Mouse (Mus musculus) urinary bladder, postnatal 14 days (tissue): ENCODE results near the gene E4f1.

Source experiments
- DNase-seq: peaks from one replicate; pipeline ENCODE4 v3.0.0; 2021; ENCODE audit warnings: low spot score

Gene E4f1

DNA sequence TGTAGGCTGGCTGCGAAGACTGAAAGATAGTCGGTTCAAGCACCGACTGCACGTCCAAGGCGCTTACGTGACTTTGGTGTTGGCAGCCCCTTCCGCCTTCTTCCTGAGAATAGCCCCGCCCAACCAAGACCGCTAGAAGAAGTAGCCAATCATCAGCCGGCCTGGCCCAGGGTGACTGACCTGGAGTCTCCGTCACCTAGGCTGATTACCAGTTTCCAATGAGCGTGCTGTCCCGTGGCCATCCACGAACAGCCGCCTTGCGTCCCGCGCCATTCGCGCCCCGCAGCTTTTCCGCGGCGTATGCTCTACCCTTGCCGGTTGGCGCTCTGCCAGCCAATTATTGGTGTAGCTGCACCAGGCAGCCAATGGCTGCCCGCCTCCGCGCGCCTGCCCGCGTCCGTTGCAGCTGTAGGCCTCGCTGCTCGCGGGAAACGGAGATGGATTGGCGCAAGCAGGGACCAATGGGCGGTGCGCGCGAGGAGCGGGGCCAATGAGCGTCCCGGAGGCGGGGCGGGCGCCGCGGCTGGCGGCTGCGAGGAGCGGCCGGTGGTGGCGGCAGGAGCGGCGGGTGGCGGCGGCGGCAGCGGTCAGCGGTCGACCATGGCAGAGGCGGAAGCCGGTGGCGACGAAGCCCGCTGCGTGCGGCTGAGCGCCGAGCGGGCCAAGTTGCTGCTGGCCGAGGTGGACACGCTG lies at the start of gene E4f1, which contains the start of gene Pgp:
Gene E4f1 (minus strand): TSS at position 404 of the 693 bp plus-strand sequence.
Gene Pgp (plus strand): TSS at position 483 of the 693 bp plus-strand sequence.
- DNase-seq = peak; percentile 99

DNA sequence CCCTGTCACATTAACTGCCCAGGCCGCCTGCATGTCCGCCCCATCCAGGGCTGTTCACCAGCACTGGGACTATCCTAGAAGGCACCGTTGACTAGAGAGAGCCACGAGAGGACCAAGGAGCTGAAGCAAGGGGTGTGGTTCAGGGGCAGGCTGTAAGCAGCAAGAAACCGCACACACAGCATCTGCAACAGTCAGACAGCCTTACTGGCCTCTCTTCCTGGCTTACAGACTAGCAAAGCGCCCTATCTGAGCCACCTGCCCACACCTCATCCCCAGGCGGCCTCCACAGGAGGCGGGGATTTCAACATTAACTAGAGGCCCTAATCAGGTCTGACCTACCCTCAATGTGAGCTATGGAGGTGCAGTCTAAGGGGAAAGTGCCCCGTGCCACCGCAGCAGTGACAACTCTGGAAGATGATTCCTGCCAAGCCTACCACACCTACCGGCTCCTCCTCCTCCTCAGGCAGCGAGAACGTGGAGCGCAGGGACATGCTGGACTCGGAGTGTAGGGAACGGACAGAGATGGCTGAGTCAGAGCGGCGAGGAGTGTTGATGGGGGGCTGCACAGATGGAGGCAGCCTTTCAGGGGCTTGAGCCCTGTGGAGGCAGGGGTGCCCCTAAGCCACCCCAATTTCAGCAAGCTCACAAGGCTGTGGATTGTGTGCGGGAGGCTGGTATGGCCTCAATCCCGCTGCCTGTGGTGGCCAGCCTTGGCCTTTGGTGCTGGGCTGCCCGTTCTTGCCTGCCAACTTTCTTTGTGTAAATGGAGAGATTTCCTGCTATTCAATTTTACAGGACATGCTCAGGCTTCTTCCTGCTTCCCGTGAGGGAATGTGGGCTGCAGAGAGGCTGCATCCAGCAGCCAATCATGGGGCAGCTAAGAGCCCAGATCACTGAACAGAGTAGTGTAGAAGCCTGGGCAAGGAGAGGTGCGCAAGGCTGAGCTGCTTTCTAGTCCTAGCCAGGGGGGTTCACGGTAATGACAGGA lies 44.5 kb upstream of the E4f1 start:
- DNase-seq = no peak

DNA sequence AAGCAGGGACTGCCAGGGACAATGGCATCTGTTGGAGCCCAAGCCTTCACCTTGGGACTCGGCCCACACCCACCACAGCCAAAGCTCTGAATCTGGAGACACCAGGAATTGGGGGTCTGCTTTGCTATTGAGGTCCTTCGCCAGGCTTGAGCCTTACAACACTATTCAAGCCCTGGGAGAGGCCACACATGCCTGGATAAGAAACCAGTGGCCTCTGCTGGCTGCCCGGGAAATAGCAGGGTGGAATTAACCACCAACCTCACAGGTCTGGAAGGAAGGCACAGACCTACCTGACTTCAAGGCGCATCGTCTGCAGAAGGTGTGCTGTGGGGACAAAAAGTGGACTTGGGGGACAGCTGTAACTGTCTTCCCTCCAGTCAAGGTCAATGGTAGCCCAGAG lies 43.5 kb upstream of the E4f1 start:
- peak; percentile 52 for DNase-seq

DNA sequence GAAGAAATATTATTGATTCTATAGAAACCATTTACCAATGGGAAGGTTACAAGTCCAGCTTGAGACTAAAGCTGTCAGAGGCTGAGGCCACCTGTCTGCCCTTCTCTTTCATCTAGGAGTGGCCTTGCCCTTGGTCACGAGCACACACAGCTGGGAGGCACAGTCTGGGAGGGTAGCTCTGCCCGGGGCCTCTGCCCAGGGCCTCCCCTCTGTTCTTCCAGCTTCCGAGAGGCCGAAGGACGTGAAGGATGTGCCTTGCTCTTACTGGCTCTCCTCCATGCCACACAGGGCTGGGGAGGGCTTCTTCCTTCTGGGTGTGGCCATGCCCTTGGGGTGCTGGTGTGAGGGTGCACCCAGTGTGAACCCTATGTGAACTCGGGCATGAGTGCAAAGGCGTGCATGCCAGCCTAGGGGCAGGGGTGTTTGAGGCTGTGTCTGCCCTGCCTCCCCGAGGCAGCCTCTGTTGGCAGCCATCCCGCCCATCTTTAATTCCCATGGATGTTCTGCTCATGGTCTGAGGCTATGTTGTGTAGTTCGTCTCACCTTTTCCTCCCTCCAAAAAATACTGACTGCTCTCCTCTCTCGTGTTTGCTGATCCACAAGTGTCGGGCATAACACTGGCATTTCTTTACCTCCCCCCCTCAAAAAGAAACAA lies 37.8 kb upstream of the E4f1 start:
- DNase-seq = no peak

DNA sequence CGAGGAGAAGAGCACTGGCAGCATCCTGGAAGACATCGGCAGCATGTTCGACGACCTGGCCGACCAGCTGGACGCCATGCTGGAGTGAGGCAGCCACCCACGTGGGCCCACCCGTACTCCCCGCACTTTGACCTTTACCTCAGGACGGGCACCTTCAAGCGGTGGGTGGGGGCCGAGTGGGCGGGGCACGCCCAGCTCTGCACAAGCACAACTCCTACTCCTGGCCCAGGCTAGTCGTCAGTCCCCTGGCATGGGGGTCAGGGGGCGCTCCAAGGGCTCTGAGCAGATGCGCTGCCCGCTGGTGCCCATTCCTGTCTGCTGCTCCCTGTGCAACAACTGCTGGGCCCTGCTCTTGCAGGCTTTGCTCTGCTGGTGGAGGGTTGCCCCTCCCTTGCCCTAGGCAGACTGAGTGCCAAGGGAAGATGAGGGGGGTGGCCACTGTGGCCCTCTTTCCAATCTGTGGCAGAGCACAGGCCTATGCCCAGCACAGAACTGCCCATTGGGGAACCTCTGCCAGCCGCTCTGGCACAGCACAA lies 37.1 kb upstream of the E4f1 start:
- DNase-seq = no peak

DNA sequence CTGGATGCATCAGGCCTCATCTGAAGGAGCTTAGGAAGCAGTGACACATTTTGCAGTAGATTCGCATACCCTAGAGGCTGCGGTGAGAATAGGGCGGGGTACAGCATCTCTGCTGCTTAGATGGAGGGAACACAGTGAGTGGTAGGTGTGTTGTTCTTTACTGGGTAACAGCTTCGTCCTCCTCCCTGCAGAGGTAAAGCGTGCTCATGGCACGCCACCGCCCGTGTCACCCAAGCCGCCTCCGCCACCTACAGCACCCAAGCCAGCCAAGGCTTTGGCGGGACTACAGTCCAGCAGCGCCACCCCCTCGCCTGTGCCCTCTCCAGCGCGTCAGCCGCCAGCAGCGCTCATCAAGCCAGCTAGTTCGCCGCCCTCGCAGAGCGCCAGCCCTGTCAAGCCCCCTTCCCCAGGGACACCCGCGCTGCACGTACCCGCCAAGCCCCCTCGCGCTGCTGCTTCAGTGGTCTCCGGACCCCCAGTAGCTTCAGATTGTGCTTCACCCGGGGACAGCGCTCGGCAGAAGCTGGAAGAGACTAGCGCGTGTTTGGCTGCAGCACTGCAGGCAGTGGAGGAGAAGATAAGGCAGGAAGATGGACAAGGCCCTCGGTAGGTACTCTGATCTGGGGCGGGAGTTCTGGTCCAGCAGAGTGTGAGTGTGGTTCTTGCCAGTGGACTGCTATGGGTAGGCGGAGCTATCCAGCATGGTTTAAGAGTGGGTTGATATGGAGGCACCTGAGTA lies 36.4 kb upstream of the E4f1 start:
- DNase-seq = no peak

DNA sequence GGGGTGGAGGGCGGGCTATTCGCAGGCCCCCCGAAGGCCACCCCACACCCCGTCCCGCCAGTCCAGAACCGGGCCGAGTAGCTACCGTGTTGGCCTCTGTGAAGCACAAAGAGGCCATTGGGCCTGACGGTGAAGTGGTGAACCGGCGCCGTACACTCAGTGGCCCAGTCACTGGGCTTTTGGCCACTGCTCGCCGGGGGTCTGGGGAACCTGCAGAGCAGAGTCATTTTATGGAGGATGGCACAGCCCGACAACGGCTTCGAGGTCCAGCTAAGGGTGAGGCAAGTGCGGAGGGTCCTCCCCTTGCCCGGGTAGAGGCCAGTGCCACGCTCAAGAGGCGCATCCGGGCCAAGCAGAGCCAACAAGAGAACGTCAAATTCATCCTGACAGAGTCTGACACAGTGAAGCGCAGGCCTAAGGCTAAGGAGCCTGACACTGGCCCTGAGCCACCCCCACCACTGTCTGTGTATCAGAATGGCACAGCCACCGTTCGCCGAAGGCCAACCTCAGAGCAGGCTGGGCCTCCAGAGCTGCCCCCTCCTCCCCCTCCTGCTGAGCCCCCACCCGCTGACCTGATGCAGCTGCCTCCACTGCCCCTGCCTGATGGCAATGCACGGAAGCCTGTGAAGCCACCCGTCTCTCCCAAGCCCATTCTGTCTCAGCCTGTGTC lies 35.3 kb upstream of the E4f1 start:
- no peak for DNase-seq

DNA sequence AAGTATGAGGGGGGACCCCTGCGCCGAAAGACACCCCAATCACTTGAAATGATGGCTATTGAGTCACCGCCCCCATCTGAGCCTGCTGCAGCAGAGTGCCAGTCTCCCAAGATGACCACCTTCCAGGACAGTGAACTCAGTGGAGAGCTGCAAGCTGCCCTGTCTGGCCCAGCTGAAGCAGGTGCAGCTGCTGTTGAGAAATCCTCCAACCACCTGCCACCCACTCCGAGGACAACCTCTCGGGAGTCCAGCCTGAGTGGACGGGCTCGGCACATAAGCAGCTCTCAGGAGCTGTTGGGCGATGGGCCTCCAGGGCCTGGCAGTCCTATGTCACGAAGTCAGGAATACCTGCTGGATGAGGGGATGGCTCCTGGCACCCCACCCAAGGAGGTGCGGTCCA lies 34.0 kb upstream of the E4f1 start:
- no peak for DNase-seq

DNA sequence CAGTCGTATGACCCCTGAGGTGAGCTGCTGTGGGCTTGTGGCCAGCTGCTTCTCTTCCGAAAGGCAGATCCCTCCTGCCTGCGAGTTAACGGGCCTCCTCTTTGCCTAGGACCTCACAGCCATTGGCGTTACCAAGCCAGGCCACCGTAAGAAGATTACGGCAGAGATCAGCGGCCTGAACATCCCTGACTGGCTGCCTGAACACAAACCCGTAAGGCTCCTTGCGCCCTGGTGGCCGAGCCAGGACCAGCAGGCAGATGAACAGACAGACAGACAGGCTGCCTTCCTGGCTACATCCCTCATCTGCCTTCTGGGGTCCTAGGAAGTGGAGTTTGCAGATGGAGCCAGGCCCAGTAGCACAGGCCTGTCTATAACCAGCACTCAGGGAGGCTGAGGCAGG lies 32.1 kb upstream of the E4f1 start:
- no peak for DNase-seq

DNA sequence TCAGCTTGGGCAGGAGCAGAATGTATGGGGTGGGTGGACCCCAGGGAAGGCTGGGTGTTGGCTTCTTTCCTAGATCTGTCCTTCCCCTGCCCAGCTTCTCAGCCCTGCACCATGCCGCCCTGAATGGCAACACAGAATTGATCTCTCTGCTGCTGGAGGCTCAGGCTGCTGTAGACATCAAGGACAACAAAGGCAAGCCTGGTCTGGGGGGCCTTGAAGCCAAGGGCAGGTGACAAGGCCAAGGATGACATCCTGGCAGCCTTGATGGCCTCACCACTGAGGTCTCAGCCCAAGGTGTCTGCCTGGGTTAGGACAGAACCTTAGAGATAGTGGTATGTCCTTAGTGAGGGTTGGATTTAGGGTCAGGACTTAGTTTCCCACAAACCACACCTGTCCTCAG lies 25.9 kb upstream of the E4f1 start:
- DNase-seq = no peak

DNA sequence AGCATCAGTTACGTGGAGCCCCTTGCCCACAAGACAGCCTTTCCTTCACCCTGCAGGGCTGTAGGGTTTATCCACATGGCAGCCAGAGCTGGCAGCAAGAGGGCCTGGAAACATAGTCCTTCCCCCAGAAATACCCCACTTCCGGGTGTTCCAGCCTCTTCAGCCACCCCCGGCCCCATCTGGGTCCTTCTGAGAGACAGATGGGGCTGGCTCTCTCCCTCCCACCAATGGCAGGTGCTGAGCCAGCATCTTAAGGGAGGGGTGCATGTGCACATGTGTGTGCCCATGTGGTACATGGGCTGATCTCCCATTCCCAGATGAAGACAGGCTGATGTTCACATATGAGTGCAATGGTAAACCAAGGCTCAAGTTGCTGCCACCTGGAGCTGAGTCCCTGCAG lies 25.3 kb upstream of the E4f1 start:
- no peak for DNase-seq

DNA sequence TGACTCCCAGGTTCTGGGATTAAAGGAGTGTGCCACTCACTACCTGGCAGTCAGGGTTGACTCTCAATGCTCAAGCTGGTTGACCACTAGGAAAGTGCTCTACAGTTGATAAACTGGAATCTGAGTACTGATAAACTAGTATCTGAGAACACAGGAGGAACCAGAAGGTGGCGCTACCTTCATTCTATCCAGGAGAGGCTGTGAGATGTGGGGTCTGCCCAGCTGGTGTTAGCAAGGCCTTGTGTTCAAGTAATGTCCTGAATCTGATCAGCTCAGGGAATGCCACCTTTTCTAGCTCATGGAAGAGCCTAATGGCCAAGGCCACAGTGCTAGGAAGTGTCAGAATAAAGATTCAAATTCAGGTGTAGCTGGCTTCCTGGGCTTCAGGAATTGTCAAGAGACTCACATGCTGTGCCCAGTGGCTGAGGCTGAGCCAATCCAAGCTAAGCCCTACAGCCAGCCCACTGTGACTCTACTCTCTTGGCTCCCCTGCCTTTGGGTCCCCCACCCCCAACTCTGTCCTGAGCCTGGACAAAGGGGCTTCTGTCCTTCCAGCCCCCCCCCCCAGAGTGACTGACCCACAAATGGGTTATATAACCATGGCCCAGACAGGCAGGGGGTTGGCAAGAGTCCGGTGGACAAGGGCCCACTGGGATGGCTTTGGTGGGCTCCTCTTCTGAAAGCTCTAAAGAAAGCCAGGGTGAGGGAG lies 24.7 kb upstream of the E4f1 start:
- DNase-seq = peak; percentile 55

DNA sequence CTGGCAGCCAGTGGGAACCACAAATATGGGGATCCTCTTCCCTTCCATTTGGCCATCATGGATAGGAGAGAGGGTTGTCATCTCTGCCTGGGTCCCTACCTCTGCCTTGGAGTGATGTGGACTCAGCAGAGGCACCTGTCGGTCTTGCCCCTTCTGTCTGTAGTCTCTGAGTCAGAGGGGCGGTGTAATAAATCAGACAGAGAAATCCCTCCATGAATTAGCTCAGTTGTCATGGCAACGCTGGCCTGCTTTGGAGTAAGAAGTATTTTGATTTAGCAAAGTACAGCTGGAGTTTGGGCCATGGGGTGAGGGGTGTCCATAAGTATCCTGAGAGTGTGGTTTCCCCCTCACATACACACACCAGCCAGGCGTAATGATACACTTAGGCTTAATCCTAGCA lies 20.3 kb upstream of the E4f1 start:
- no peak for DNase-seq

DNA sequence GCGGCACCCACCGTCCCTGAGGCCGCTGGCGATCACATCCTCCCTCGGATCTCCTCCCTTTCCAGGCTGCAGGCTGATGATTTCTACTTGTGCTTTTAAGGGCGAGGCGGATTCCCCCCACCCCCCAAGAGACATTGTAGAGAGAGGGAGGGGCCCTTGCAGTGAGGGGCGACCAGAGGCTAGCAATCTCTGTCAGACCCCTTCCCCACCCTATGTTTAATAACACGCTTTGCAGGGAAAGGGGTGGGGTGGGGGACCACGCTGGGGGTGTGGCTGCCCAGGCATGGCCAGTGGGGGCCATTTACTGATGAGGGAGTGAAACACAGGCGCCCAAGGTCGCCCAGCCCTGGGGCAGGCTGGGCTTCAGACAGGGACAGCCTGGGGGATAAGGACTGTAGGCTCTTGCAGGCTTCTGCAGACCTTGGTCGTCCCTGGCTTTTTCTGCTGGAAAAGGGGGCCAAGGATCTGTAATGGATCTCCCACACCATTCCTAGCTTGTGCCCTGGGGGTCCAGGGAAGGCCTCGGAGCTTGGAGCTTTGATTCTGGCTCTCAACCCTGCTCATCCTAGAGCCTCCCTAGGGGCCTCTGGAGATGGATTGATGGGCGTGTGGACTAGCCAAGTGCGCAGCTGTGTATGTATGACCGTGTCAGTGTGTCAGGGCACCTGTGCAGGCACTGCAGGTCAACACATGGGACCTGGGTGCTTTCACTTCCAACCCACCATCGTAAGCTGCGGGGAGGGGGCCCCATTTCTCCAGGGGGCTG lies 19.3 kb upstream of the E4f1 start:
- DNase-seq = no peak

DNA sequence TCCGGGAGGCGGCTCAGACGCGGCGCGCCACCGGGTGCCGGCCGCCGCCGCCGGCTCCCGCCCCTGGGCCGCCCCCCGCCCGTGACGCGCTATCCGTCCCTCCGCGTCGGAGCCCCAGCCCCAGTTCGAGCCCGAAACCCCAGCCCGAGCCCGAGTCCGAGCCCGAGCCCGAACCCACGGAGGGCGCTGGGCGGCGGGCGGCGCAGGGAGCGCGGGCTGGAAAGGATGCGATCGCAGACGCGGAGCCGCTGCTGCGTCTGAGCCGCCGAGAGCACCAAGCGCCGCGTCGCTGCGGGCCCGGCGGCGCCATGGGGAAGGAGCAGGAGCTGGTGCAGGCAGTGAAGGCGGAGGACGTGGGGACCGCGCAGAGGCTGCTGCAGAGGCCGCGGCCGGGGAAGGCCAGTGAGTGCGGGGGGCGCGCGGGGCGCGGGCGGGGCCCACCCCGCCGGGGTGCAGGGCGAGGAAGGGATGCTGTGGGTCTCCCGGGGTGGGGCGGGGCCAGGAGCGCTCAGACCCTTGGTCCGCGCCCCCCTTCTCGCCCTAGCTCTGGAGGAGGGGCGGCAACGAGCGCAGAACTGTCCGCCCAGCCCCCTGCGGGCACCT lies 18.6 kb upstream of the E4f1 start:
- no peak for DNase-seq

DNA sequence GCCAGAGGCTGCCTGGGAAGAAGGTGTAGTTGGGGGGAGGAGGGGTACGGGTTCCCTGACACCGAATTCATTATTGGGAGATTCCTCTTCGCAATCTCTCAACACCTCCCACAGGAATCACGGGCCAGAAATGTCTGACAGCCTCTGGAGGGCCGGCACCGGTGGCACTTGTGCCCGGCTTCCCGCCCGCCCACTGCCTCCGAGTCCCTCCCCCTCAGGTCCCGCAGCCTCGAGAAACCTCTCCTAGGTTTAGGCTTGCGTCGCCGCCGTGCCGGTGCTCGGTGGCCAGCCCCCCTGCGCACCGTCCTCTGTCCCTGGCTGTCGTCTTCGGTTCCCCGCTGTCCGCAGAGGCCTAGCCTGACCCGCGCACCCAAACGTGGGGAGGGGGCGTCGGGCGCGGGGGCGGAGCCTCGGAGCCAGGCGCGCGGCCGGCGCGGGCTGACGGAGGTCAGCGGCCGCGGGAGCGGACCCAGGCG lies 18.1 kb upstream of the E4f1 start, which contains the start of gene Caskin1:
Gene Caskin1 (plus strand): TSS at position 416 of the 476 bp plus-strand sequence.
- DNase-seq = no peak

DNA sequence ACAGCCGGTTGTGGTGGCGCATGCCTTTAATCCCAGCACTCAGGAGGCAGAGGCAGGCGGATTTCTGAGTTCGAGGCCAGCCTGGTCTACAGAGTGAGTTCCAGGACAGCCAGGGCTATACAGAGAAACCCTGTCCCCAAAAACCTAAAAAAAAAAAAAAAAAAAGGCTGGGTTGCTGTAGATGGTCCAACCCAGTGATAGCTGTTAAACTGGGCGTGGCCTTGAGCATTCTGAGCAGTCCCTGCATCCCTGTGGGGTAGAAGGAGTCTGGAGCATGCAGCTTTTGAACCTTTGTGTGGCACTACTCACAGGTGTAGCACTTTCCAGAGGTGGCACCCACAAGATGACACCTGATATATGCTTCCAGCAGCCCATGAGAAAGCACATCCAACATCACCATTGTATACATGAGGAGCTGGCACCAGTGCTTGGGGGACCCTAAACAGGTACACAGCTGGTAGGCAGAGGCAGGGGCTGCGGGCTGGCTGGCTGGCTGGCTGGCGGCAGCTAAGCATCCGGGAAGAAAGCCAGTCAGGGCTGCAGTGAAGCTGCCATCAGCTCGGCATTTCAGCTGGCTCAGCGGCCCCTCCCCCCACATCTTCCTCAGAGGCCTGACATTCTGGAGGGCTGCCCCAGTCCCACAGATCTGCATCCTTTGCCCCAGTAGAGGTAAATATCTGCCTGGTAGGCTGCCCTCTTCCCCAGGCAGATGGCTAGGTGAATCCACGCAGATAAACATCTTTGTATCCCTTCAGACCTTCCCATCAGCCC lies 15.2 kb upstream of the E4f1 start:
- DNase-seq = no peak

DNA sequence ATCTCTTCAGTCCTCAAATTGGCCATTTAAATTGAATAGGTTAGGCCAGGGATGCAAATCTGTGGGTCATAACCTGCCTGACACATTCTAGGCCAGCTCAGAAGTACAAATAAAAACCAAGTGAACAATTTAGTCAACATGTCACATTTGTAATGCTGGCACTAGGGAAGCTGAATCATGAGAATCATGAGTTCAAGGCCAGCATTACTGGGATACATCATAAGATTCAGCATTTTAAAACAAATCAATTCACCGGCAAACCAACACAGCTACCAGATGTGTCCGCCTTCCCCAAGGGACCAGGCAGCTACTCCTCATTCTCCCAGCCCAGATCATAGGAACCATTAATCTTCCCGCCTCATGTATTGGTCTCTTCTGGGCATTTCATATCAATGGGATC lies 13.4 kb upstream of the E4f1 start:
- DNase-seq = no peak
